Mouse (Mus musculus) liver, embryonic 14.5 days (tissue): Measurements from ENCODE around the gene Cenps. TPM values are rescaled to one million over a fixed set of nuclear protein-coding genes. Genes with fewer than 3 reads are reported as not detected.
A peak's percentile ranks its signal among the peaks of the same experiment; 100 is the strongest.

Experiments
- ATAC-seq: fragments of 200-750 bp; cut with Nextera tagmentation; 2 replicates; pipeline ENCODE4 v1.8.0; 2017; ENCODE audit warnings: moderate number of reproducible peaks, mild to moderate bottlenecking, moderate library complexity; ENCODE audit not compliant: insufficient read depth
- DNase-seq, 3 experiments: peaks; one replicate each; pipeline ENCODE4 v3.0.0-alpha.2; 2012 to 2013; ENCODE audit warnings: low read depth in 3 of 3, low spot score in 3 of 3
- H3K27ac ChIP-seq: fragments of 300-500 bp; sonication (generic); 2 replicates; pipeline ENCODE4 v1.5.1; 2014; ENCODE audit warnings: moderate library complexity, mild to moderate bottlenecking, control low read depth, inconsistent platforms
- H3K27me3 ChIP-seq: fragments of 300-500 bp; sonication (generic); 2 replicates; pipeline ENCODE4 v1.6.1; 2014; ENCODE audit warnings: mild to moderate bottlenecking, low read length, moderate library complexity; ENCODE audit not compliant: control insufficient read depth, insufficient read depth
- H3K36me3 ChIP-seq: fragments of 300-500 bp; sonication (generic); replicated peaks from 2 replicates; pipeline ENCODE4 v1.6.1; 2014; ENCODE audit warnings: low read depth; ENCODE audit not compliant: control insufficient read depth, insufficient read depth
- H3K4me1 ChIP-seq, 2 experiments: fragments of 200-500 bp in 1 of 2; fragments of 300-500 bp in 1 of 2; sonication (generic) in 1 of 2; replicated peaks; 2 replicates each; pipeline ENCODE4 v1.6.1; 2012 to 2014; ENCODE audit warnings: antibody characterized with exemption in 1 of 2, inconsistent platforms in 1 of 2, low read length in 1 of 2; ENCODE audit not compliant: control insufficient read depth in 2 of 2, insufficient read depth in 2 of 2
- H3K4me2 ChIP-seq: fragments of 300-500 bp; sonication (generic); 2 replicates; pipeline ENCODE4 v1.6.1; 2014; ENCODE audit warnings: low read depth, mild to moderate bottlenecking, control low read depth, moderate library complexity
- H3K4me3 ChIP-seq, 2 experiments: fragments of 200-500 bp in 1 of 2; fragments of 300-500 bp in 1 of 2; sonication (generic) in 1 of 2; 2 replicates each; pipeline ENCODE4 v1.5.1; 2012 to 2014; ENCODE audit warnings: low read depth in 2 of 2, low read length in 2 of 2, mild to moderate bottlenecking in 2 of 2, control low read depth in 1 of 2, inconsistent platforms in 1 of 2, moderate library complexity in 1 of 2; ENCODE audit not compliant: insufficient read depth in 1 of 2
- H3K9ac ChIP-seq: fragments of 300-500 bp; sonication (generic); replicated peaks from 2 replicates; pipeline ENCODE4 v1.6.1; 2014; ENCODE audit warnings: mild to moderate bottlenecking, control low read depth, moderate library complexity
- H3K9me3 ChIP-seq: fragments of 300-500 bp; sonication (generic); 2 replicates; pipeline ENCODE4 v1.6.1; 2016; ENCODE audit warnings: low read length, mixed read lengths; ENCODE audit not compliant: control insufficient read depth
- CTCF ChIP-seq: IDR thresholded peaks from 2 replicates; pipeline ENCODE4 v1.5.1; 2016; ENCODE audit warnings: antibody characterized with exemption, low read depth, control low read depth
- EP300 ChIP-seq: IDR thresholded peaks from 2 replicates; pipeline ENCODE4 v1.6.1; 2016; ENCODE audit warnings: antibody characterized with exemption, low read depth
- WGBS: fragments of 180-500 bp; shearing (Covaris S2); extraction: QIAGEN DNeasy Blood & Tissue Kit; methylation state at CpG from one replicate; pipeline ENCODE4 v1.1.7; 2014; ENCODE audit not compliant: insufficient replicate concordance; 5-methylcytosine and 5-hydroxymethylcytosine counted together
- polyA plus RNA-seq, 2 experiments: library from polyadenylated mRNA; depleted of rRNA in 1 of 2; stranded (reverse) in 1 of 2; unstranded in 1 of 2; fragments of >200 nt; fragmentation: Nextera tagmentation in 1 of 2; extraction: Ambion mirVana in 1 of 2; gene quantifications; 2 replicates each; pipeline versions ENCODE4 v1.2.1 to v1.2.3; 2012 to 2014

Cenps gene
- polyA plus RNA-seq, 2 experiments: 12.3 to 17.3 TPM

DNA sequence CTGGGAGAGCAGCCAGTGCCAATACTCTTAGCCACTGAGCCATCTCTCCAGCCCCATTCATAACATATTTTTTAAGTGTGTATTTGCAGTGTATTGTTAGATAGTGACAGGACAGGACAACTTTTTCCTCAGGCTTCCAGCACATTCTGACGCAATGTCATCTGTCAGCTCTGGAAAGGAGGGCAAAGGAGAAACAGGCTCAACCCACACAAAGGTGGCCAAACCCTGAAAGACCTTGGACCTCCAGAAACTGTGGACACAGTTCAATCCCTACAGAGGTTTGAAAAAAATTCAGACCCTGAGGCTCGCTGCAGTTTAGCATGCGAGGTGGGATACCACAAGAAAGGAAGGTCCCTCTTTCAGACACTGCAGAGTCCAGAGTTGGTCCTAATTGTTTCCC lies 39.5 kb downstream of the Cenps start:
- DNase-seq (no peak), ATAC-seq (no peak)
- 60% methylated on average over 3 of the region's 3 CpGs for WGBS
- peaks cover 8 to 12% of the 10 kb centered on the region in 2 experiments; a peak in 3 of 4 replicates for H3K4me1 ChIP-seq
- peak overlapping the region; percentile 74 for H3K4me2 ChIP-seq
- peak overlapping the region; percentile 11 to 97; a peak in 3 of 4 replicates for H3K4me3 ChIP-seq
- no peaks in the 10 kb centered on the region for H3K9me3 ChIP-seq
- H3K36me3 ChIP-seq: no peaks in the 10 kb centered on the region; the same call in 1 of the 2 replicates
- H3K27me3 ChIP-seq: no peaks in the 10 kb centered on the region
- TF ChIP-seq CTCF: no peak
- TF ChIP-seq EP300: no peak
- peak overlapping the region; percentile 18; the same call in 1 of the 2 replicates for H3K9ac ChIP-seq
- no peak overlapping the region for H3K27ac ChIP-seq

DNA sequence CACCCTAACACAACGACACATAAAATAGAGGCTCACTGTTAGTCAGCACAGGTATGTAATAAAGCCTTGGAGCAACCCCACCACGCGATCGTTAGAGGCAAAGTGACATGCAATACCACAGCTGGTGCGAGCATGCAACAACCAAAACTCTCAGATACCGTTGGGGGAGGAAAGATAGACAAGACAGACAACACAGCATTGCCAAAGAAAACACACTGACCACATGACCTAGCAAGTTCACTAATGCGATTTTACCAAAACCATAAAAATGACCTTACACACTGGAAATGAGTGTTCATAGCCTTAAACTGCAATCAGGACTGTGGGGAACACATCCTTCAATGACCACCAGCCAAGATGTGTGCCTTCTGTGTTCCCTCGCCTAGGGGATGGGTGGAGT lies 46.1 kb downstream of the Cenps start:
- no peaks in the 10 kb centered on the region for H3K9me3 ChIP-seq
- H3K4me2 ChIP-seq: no peak overlapping the region
- DNase-seq (no peak), ATAC-seq (no peak)
- peaks cover 0 to 10% of the 10 kb centered on the region in 2 experiments; a peak in 2 of 4 replicates for H3K4me1 ChIP-seq
- no peak overlapping the region for H3K4me3 ChIP-seq
- no peak overlapping the region for H3K9ac ChIP-seq
- 63% methylated on average over 8 of the region's 8 CpGs for WGBS
- no peaks in the 10 kb centered on the region; the same call in 1 of the 2 replicates for H3K36me3 ChIP-seq
- TF ChIP-seq EP300: no peak
- no peak for TF ChIP-seq CTCF
- no peaks in the 10 kb centered on the region for H3K27me3 ChIP-seq
- no peak overlapping the region for H3K27ac ChIP-seq

GRCm38 (mm10) chr4:149085381-149085780 lies 52.0 kb downstream of the Cenps start:
- DNase-seq (no peak), ATAC-seq (no peak)
- WGBS: 77% methylated on average over 5 of the region's 5 CpGs
- Histone ChIP-seq H3K4me2 (no peak overlapping the region), H3K4me3 (no peak overlapping the region), H3K27me3 (no peaks in the 10 kb centered on the region), H3K27ac (no peak overlapping the region), H3K4me1 (no peaks in the 10 kb centered on the region; a peak in 1 of 4 replicates), H3K9ac (no peak overlapping the region), H3K36me3 (no peaks in the 10 kb centered on the region), H3K9me3 (no peaks in the 10 kb centered on the region)
- no peak for TF ChIP-seq EP300
- no peak for TF ChIP-seq CTCF

GRCm38 (mm10) chr4:149081528-149081927 lies 55.9 kb downstream of the Cenps start:
- H3K36me3 ChIP-seq: no peaks in the 10 kb centered on the region
- ATAC-seq: peak; percentile 67
- TF ChIP-seq EP300: no peak
- no peak for TF ChIP-seq CTCF
- H3K4me1 ChIP-seq: peaks cover 0 to 4% of the 10 kb centered on the region in 2 experiments; a peak in 2 of 4 replicates
- H3K9me3 ChIP-seq: no peaks in the 10 kb centered on the region
- no peak overlapping the region for H3K9ac ChIP-seq
- H3K4me2 ChIP-seq: no peak overlapping the region
- no peak for DNase-seq
- 76% methylated on average over 17 of the region's 17 CpGs for WGBS
- H3K27ac ChIP-seq: no peak overlapping the region
- H3K4me3 ChIP-seq: no peak overlapping the region
- no peaks in the 10 kb centered on the region for H3K27me3 ChIP-seq

DNA sequence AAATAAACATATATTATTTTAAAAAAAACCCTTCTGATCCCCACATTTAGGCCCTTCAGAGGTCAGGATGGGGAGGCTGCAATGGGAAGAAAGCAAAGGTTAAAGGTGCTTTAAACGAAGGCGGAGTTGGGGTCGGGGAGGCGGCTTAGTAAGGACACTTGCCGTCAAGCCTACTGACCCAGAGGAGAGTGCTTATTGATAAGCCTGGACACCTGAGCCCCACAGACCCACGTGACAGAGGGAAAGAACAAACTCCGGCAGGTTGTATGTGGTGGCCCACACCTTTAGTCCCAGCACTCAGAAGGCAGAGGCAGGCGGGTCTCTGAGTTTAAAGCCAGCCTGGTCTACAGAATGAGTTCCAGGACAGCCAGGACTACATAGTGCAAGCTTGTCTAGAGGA lies 57.3 kb downstream of the Cenps start:
- no peak overlapping the region for H3K4me3 ChIP-seq
- DNase-seq (no peak), ATAC-seq (no peak)
- H3K4me2 ChIP-seq: no peak overlapping the region
- 75% methylated on average over 8 of the region's 8 CpGs for WGBS
- H3K27me3 ChIP-seq: no peaks in the 10 kb centered on the region
- no peak overlapping the region for H3K9ac ChIP-seq
- H3K36me3 ChIP-seq: no peaks in the 10 kb centered on the region
- H3K4me1 ChIP-seq: peaks cover 0 to 4% of the 10 kb centered on the region in 2 experiments; a peak in 2 of 4 replicates
- no peak overlapping the region for H3K27ac ChIP-seq
- H3K9me3 ChIP-seq: no peaks in the 10 kb centered on the region
- no peak for TF ChIP-seq EP300
- no peak for TF ChIP-seq CTCF
